Mouse (Mus musculus) layer of hippocampus, adult 18-20 months (tissue): ENCODE data around the gene Nrip3. TPM values are rescaled to one million over a fixed set of nuclear protein-coding genes. Genes with fewer than 3 reads are reported as not detected.

Experiments used
- total RNA-seq, 2 experiments: library from RNA; stranded (reverse); gene quantifications; 2 replicates each; pipeline ENCODE4 v1.2.3; 2021

The Nrip3 gene
- total RNA-seq, 2 experiments from 2014 or later, result 215 to 224 TPM

Other genes with a start within 250 kb of the Nrip3 start
- 10 to 100 TPM; 43.5 to 47.8 TPM for gene St5, start 78.4 kb downstream of the Nrip3 start, total RNA-seq
- 1 to 10 TPM; 5.1 to 6.5 TPM for gene Akip1, start 78.3 kb downstream of the Nrip3 start, total RNA-seq
- gene BC051019, start 58.2 kb downstream of the Nrip3 start, total RNA-seq, result under 1 TPM; 0.15 to 0.20 TPM
- not detected for gene Ascl3, start 50.3 kb downstream of the Nrip3 start, total RNA-seq
- 100 to 1,000 TPM; 102 to 104 TPM for gene Tmem9b, start 29.1 kb downstream of the Nrip3 start, total RNA-seq
- gene Scube2, start 83.7 kb upstream of the Nrip3 start, total RNA-seq, result 1 to 10 TPM; 1.3 to 1.4 TPM
- 100 to 1,000 TPM; 215 to 216 TPM for gene Dennd5a, start 178.4 kb upstream of the Nrip3 start, total RNA-seq
- 10 to 100 TPM; 47.0 to 49.1 TPM for gene Tmem41b, start 204.9 kb upstream of the Nrip3 start, total RNA-seq
- gene Ipo7, start 236.2 kb upstream of the Nrip3 start, total RNA-seq, result 100 to 1,000 TPM in 1 of 2 experiments, 10 to 100 TPM in 1; 93.8 to 104 TPM